Mouse (Mus musculus): ENCODE measurements around the gene Zfp804a. TPM values are rescaled to one million over a fixed set of nuclear protein-coding genes. Genes with fewer than 3 reads are reported as not detected.

Gene Zfp804a
- polyA plus RNA-seq (2012; rRNA removed): 1.2 and 1.8 TPM in 2 replicates

DNA sequence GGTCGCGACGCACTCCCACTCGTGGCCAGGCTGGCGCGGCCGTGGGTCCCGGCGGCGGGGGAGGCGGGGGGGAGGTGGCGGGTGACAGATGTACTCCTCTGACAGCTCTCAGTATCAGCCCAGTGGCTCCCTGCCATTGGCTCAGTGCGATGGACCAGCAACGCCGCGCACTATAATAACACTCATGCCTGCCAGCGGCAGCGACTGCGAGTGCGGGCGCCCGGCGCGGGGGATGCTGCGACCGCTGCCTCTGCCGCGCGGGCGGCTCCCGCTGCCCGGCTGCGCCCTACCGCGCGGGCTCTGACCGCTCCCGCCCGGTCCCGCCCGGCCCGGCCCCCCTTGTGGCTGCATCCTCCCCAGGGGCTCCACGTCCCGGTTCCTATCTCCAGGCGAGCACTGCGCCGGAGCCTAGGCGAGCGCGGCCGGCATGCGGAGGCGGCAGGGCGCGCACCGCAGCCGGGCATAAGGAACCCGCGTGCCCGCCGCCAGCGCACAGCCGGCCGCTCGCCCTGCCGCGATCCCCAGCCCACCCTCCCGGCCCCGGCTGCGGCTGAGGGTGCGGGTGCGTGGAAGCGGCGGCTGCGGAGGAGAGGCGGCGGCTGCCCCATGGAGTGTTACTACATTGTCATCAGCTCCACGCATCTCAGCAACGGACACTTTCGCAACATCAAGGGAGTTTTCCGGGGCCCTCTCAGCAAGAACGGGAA, at the start of gene Zfp804a:
Gene Zfp804a, plus strand, starts transcription at position 38 of the 707 bp plus-strand sequence.

Data from central nervous system, embryonic 11.5 days (tissue).